Mouse (Mus musculus): ENCODE measurements around the gene Slc9a1. TPM values are rescaled to one million over a fixed set of nuclear protein-coding genes. Genes with fewer than 3 reads are reported as not detected.

Slc9a1 gene
- polyA plus RNA-seq (2014; fragmentation: Nextera tagmentation; extraction: Ambion mirVana): 4.6 and 5.6 TPM in 2 replicates

- ATAC-seq (ENCODE audit: low FRiP score) (peak; percentile 96), DNase-seq (ENCODE audit: low spot score, missing footprints) (peak; percentile 99)
- Histone ChIP-seq H3K9ac (ENCODE audit: low read length) (peak within 1 kb of the TSS; percentile 96), H3K27ac (ENCODE audit: low read depth, low read length) (peak within 1 kb of the TSS; percentile 52), H3K4me3 (ENCODE audit: low read depth, low read length) (peak within 1 kb of the TSS; percentile 88), H3K9me3 (ENCODE audit: control insufficient read depth, low read length) (no peaks in the 10 kb centered on the region), H3K4me2 (peak within 1 kb of the TSS; percentile 82), H3K36me3 (ENCODE audit: control insufficient read depth, insufficient read depth, low read length) (no peaks in the 10 kb centered on the region), H3K27me3 (ENCODE audit: control insufficient read depth, insufficient read depth, low read length) (no peaks in the 10 kb centered on the region), H3K4me1 (ENCODE audit: control insufficient read depth, insufficient read depth, low read length) (peaks cover 30% of the 10 kb centered on the region)
- under 1% methylated on average over 40 of the region's 40 CpGs for WGBS
These were observed at the start of gene Slc9a1 for GRCm38 (mm10) chr4:133369553-133370297. Gene Slc9a1 (plus strand): TSS chr4:133369706.

- H3K4me1 ChIP-seq (ENCODE audit: control insufficient read depth, insufficient read depth, low read length): peaks cover under 1% of the 10 kb centered on the region
- 87% methylated on average over 7 of the region's 7 CpGs for WGBS
- no peak overlapping the region for H3K27ac ChIP-seq (ENCODE audit: low read depth, low read length)
- H3K9ac ChIP-seq (ENCODE audit: low read length): no peak overlapping the region
- no peak for DNase-seq (ENCODE audit: low spot score, missing footprints)
- H3K4me2 ChIP-seq: no peak overlapping the region
- no peak overlapping the region for H3K4me3 ChIP-seq (ENCODE audit: low read depth, low read length)
- H3K9me3 ChIP-seq (ENCODE audit: control insufficient read depth, low read length): no peaks in the 10 kb centered on the region
- H3K27me3 ChIP-seq (ENCODE audit: control insufficient read depth, insufficient read depth, low read length): no peaks in the 10 kb centered on the region
- ATAC-seq (ENCODE audit: low FRiP score): no peak
- H3K36me3 ChIP-seq (ENCODE audit: control insufficient read depth, insufficient read depth, low read length): no peaks in the 10 kb centered on the region
These were observed 41.4 kb upstream of the Slc9a1 start for GRCm38 (mm10) chr4:133328129-133328528.

- 92% methylated on average over 4 of the region's 4 CpGs for WGBS
- no peaks in the 10 kb centered on the region for H3K9me3 ChIP-seq (ENCODE audit: control insufficient read depth, low read length)
- no peaks in the 10 kb centered on the region for H3K27me3 ChIP-seq (ENCODE audit: control insufficient read depth, insufficient read depth, low read length)
- no peak overlapping the region for H3K4me3 ChIP-seq (ENCODE audit: low read depth, low read length)
- no peak overlapping the region for H3K9ac ChIP-seq (ENCODE audit: low read length)
- no peak overlapping the region for H3K27ac ChIP-seq (ENCODE audit: low read depth, low read length)
- DNase-seq (ENCODE audit: low spot score, missing footprints) (no peak), ATAC-seq (ENCODE audit: low FRiP score) (no peak)
- no peaks in the 10 kb centered on the region for H3K36me3 ChIP-seq (ENCODE audit: control insufficient read depth, insufficient read depth, low read length)
- no peak overlapping the region for H3K4me2 ChIP-seq
- H3K4me1 ChIP-seq (ENCODE audit: control insufficient read depth, insufficient read depth, low read length): peaks cover 5% of the 10 kb centered on the region
These were observed 39.2 kb upstream of the Slc9a1 start for GRCm38 (mm10) chr4:133330296-133330695.

GRCm38 (mm10) chr4:133333306-133333705 lies 36.2 kb upstream of the Slc9a1 start:
- H3K9me3 ChIP-seq (ENCODE audit: control insufficient read depth, low read length): no peaks in the 10 kb centered on the region
- H3K4me3 ChIP-seq (ENCODE audit: low read depth, low read length): no peak overlapping the region
- DNase-seq (ENCODE audit: low spot score, missing footprints) (no peak), ATAC-seq (ENCODE audit: low FRiP score) (no peak)
- 24% methylated on average over 6 of the region's 6 CpGs for WGBS
- H3K4me2 ChIP-seq: no peak overlapping the region
- H3K27me3 ChIP-seq (ENCODE audit: control insufficient read depth, insufficient read depth, low read length): no peaks in the 10 kb centered on the region
- H3K4me1 ChIP-seq (ENCODE audit: control insufficient read depth, insufficient read depth, low read length): peaks cover 12% of the 10 kb centered on the region
- no peak overlapping the region for H3K27ac ChIP-seq (ENCODE audit: low read depth, low read length)
- no peaks in the 10 kb centered on the region for H3K36me3 ChIP-seq (ENCODE audit: control insufficient read depth, insufficient read depth, low read length)
- no peak overlapping the region for H3K9ac ChIP-seq (ENCODE audit: low read length)

DNA sequence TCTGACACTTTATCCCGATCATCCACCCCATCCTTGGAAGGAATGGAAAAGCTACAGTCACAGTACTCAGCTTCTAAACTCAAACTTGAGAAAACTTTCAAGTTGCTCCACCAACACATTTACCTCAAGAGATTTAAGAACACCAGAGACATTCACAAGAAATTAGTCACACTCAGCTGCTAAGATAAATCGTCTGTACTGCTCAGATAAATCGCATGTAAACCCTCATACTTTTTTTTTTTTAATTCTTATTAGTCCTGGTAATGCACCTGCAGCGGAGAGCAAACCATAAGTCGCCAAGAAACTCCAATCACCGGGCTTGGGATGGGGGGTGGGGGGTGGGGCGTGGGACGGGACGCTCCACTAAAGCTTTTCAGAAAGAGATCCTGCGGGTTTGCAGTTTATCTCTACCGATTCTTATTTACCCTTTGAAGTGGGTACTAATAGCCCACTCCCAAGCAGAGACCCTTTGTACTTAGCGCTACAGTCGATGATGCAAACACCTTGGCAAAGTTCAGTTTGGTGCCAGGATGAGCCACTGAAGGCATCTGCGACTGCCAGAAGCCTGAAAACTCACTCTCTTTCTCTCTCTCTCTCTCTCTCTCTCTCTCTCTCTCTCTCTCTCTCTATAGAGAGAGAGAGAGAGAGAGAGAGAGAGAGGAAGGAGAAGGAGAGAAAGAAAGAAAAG lies 31.5 kb upstream of the Slc9a1 start:
- Histone ChIP-seq H3K4me2 (peak overlapping the region; percentile 77), H3K27me3 (ENCODE audit: control insufficient read depth, insufficient read depth, low read length) (no peaks in the 10 kb centered on the region; the same call in 1 of the 2 replicates), H3K4me1 (ENCODE audit: control insufficient read depth, insufficient read depth, low read length) (peaks cover 12% of the 10 kb centered on the region), H3K27ac (ENCODE audit: low read depth, low read length) (no peak overlapping the region), H3K9ac (ENCODE audit: low read length) (peak overlapping the region; percentile 89), H3K9me3 (ENCODE audit: control insufficient read depth, low read length) (no peaks in the 10 kb centered on the region), H3K4me3 (ENCODE audit: low read depth, low read length) (peak overlapping the region; percentile 93), H3K36me3 (ENCODE audit: control insufficient read depth, insufficient read depth, low read length) (no peaks in the 10 kb centered on the region)
- WGBS: 15% methylated on average over 14 of the region's 14 CpGs
- DNase-seq (ENCODE audit: low spot score, missing footprints): peak; percentile 86
- ATAC-seq (ENCODE audit: low FRiP score): no peak

GRCm38 (mm10) chr4:133338521-133339095 lies 30.9 kb upstream of the Slc9a1 start:
- no peaks in the 10 kb centered on the region for H3K9me3 ChIP-seq (ENCODE audit: control insufficient read depth, low read length)
- peak overlapping the region; percentile 77 for H3K4me2 ChIP-seq
- no peak; the same call in 1 of the 2 replicates for ATAC-seq (ENCODE audit: low FRiP score)
- H3K27ac ChIP-seq (ENCODE audit: low read depth, low read length): peak overlapping the region; percentile 61
- no peak for DNase-seq (ENCODE audit: low spot score, missing footprints)
- under 1% methylated on average over 39 of the region's 39 CpGs for WGBS
- H3K36me3 ChIP-seq (ENCODE audit: control insufficient read depth, insufficient read depth, low read length): no peaks in the 10 kb centered on the region
- no peaks in the 10 kb centered on the region; the same call in 1 of the 2 replicates for H3K27me3 ChIP-seq (ENCODE audit: control insufficient read depth, insufficient read depth, low read length)
- peak overlapping the region; percentile 89 for H3K9ac ChIP-seq (ENCODE audit: low read length)
- peak overlapping the region; percentile 93 for H3K4me3 ChIP-seq (ENCODE audit: low read depth, low read length)
- H3K4me1 ChIP-seq (ENCODE audit: control insufficient read depth, insufficient read depth, low read length): peaks cover 7% of the 10 kb centered on the region

- peak; percentile 100 for DNase-seq (ENCODE audit: low spot score, missing footprints)
- peak; percentile 98 for ATAC-seq (ENCODE audit: low FRiP score)
- Histone ChIP-seq H3K4me2 (peak overlapping the region; percentile 77), H3K4me3 (ENCODE audit: low read depth, low read length) (peak overlapping the region; percentile 93), H3K4me1 (ENCODE audit: control insufficient read depth, insufficient read depth, low read length) (peaks cover 6% of the 10 kb centered on the region), H3K36me3 (ENCODE audit: control insufficient read depth, insufficient read depth, low read length) (no peaks in the 10 kb centered on the region), H3K27me3 (ENCODE audit: control insufficient read depth, insufficient read depth, low read length) (no peaks in the 10 kb centered on the region; the same call in 1 of the 2 replicates), H3K9ac (ENCODE audit: low read length) (peak overlapping the region; percentile 89), H3K27ac (ENCODE audit: low read depth, low read length) (peak overlapping the region; percentile 61), H3K9me3 (ENCODE audit: control insufficient read depth, low read length) (no peaks in the 10 kb centered on the region)
- WGBS: under 1% methylated on average over 52 of the region's 60 CpGs
These were observed 30.3 kb upstream of the Slc9a1 start for GRCm38 (mm10) chr4:133339148-133339749.

- Histone ChIP-seq H3K4me3 (ENCODE audit: low read depth, low read length) (no peak overlapping the region), H3K27ac (ENCODE audit: low read depth, low read length) (no peak overlapping the region), H3K4me1 (ENCODE audit: control insufficient read depth, insufficient read depth, low read length) (peaks cover 6% of the 10 kb centered on the region), H3K4me2 (no peak overlapping the region), H3K27me3 (ENCODE audit: control insufficient read depth, insufficient read depth, low read length) (no peaks in the 10 kb centered on the region; the same call in 1 of the 2 replicates), H3K9me3 (ENCODE audit: control insufficient read depth, low read length) (no peaks in the 10 kb centered on the region), H3K9ac (ENCODE audit: low read length) (no peak overlapping the region), H3K36me3 (ENCODE audit: control insufficient read depth, insufficient read depth, low read length) (no peaks in the 10 kb centered on the region)
- 80% methylated on average over 2 of the region's 2 CpGs for WGBS
- DNase-seq (ENCODE audit: low spot score, missing footprints) (no peak), ATAC-seq (ENCODE audit: low FRiP score) (no peak)
These were observed 29.3 kb upstream of the Slc9a1 start for GRCm38 (mm10) chr4:133340217-133340616.
